ENCODE assay signal across 14 mouse cellular contexts in genomic region chr13:75766238-75766637, GRCm38 (mm10). TPM values are rescaled to one million over a fixed set of nuclear protein-coding genes. Genes with fewer than 3 reads are reported as not detected.
DNase-seq lines count a peak whose midpoint lies in the region; ATAC-seq and TF ChIP-seq lines count a peak whose summit lies in the region.
"Had no signal": no experiment of that assay in that cellular context is flagged by ENCODE, and none has a peak within 500 bp of the region (broad histone marks: within the 10 kb centered on the region; RNA-seq: fewer than 3 reads in every experiment).

No protein-coding gene starts in this region.

- H3K27ac ChIP-seq in hindbrain, embryonic 11.5 days (ENCODE audit: low read depth, low read length), result no peak overlapping the region
- no peak overlapping the region for H3K27ac ChIP-seq in hindbrain, embryonic 13.5 days
- H3K27ac ChIP-seq in ES-Bruce4 (ENCODE audit: insufficient read depth, low read length) (peak overlapping the region; percentile 84; the same call in 1 of the 2 replicates), ES-E14 (ENCODE audit: insufficient read depth, low read depth, low read length, poor library complexity, severe bottlenecking) (peak overlapping the region; percentile 56; the same call in 1 of the 2 replicates)
- H3K27ac ChIP-seq in embryonic facial prominence, embryonic 11.5 days (replicated peaks; ENCODE audit: low read depth, low read length), result no peak overlapping the region
- H3K27ac ChIP-seq: layer of hippocampus, adult 2 months; limb, embryonic 10.5 days; liver, embryonic 13.5 days had no signal

- peak; percentile 34 for DNase-seq in hindbrain, embryonic 11.5 days (ENCODE audit: low spot score)
- DNase-seq in ES-E14 (ENCODE audit: low read depth, low spot score), result peak; percentile 19
- peak; percentile 15 for DNase-seq in embryonic facial prominence, embryonic 11.5 days (ENCODE audit: low spot score)
- DNase-seq in c-Kit-positive CD71-positive TER-119-positive erythroid progenitor cells, embryonic 14.5 days (ENCODE audit: low spot score), result no peak
- DNase-seq in yolk sac, embryonic 10.5 days (ENCODE audit: low spot score), result no peak
- DNase-seq: cerebellum, adult 9-11 months; liver, embryonic 13.5 days had no signal

- no peaks in the 10 kb centered on the region for H3K27me3 ChIP-seq in hindbrain, embryonic 11.5 days (ENCODE audit: control insufficient read depth, insufficient read depth, low read length)
- no peaks in the 10 kb centered on the region for H3K27me3 ChIP-seq in hindbrain, embryonic 13.5 days
- H3K27me3 ChIP-seq in ES-Bruce4 (ENCODE audit: control insufficient read depth, insufficient read depth, low read length, poor library complexity, severe bottlenecking), result no peaks in the 10 kb centered on the region
- H3K27me3 ChIP-seq in embryonic facial prominence, embryonic 11.5 days (ENCODE audit: control insufficient read depth, insufficient read depth, low read length), result no peaks in the 10 kb centered on the region
- H3K27me3 ChIP-seq: liver, embryonic 13.5 days had no signal

- WGBS in hindbrain, embryonic 11.5 days, result 22% methylated on average over 5 of the region's 5 CpGs
- WGBS in hindbrain, embryonic 13.5 days, result 11% methylated on average over 5 of the region's 5 CpGs
- WGBS in embryonic facial prominence, embryonic 11.5 days, result 36% methylated on average over 5 of the region's 5 CpGs

- H3K4me1 ChIP-seq in hindbrain, embryonic 11.5 days (replicated peaks; ENCODE audit: control insufficient read depth, insufficient read depth, low read length), result no peaks in the 10 kb centered on the region
- H3K4me1 ChIP-seq in hindbrain, embryonic 13.5 days (replicated peaks), result peaks cover 3% of the 10 kb centered on the region; the same call in 1 of the 2 replicates
- no peaks in the 10 kb centered on the region for H3K4me1 ChIP-seq in ES-Bruce4 (ENCODE audit: control insufficient read depth, insufficient read depth, low read length)
- H3K4me1 ChIP-seq in ES-E14 (ENCODE audit: control insufficient read depth in 2 of 2, insufficient read depth in 2 of 2, low read length in 2 of 2, poor library complexity in 1 of 2), result peaks cover 5 to 14% of the 10 kb centered on the region in 2 experiments; a peak in 3 of 4 replicates
- no peaks in the 10 kb centered on the region for H3K4me1 ChIP-seq in embryonic facial prominence, embryonic 11.5 days (ENCODE audit: control insufficient read depth, insufficient read depth, low read length)

- no peak overlapping the region for H3K9ac ChIP-seq in hindbrain, embryonic 11.5 days (ENCODE audit: low read depth, low read length)
- no peak overlapping the region for H3K9ac ChIP-seq in hindbrain, embryonic 13.5 days
- H3K9ac ChIP-seq in ES-Bruce4 (ENCODE audit: low read depth, poor library complexity, severe bottlenecking) (no peak overlapping the region), ES-E14 (ENCODE audit: insufficient read depth, low read depth, low read length, poor library complexity, severe bottlenecking) (no peak overlapping the region; the same call in 1 of the 2 replicates)
- H3K9ac ChIP-seq in embryonic facial prominence, embryonic 11.5 days (replicated peaks; ENCODE audit: low read length), result no peak overlapping the region

- H3K9me3 ChIP-seq in hindbrain, embryonic 11.5 days (ENCODE audit: control insufficient read depth, low read length), result no peaks in the 10 kb centered on the region
- no peaks in the 10 kb centered on the region for H3K9me3 ChIP-seq in hindbrain, embryonic 13.5 days
- H3K9me3 ChIP-seq in ES-Bruce4 (replicated peaks; ENCODE audit: control insufficient read depth, insufficient read depth, low read length, poor library complexity, severe bottlenecking) (no peaks in the 10 kb centered on the region), ES-E14 (ENCODE audit: control insufficient read depth, insufficient read depth, low read depth, low read length) (no peaks in the 10 kb centered on the region)
- no peaks in the 10 kb centered on the region for H3K9me3 ChIP-seq in embryonic facial prominence, embryonic 11.5 days (replicated peaks; ENCODE audit: control insufficient read depth, low read length)
- H3K9me3 ChIP-seq: limb, embryonic 10.5 days; liver, embryonic 13.5 days had no signal

- H3K4me2 ChIP-seq in hindbrain, embryonic 11.5 days (replicated peaks; ENCODE audit: low read depth, low read length), result no peak overlapping the region
- no peak overlapping the region for H3K4me2 ChIP-seq in hindbrain, embryonic 13.5 days
- H3K4me2 ChIP-seq in embryonic facial prominence, embryonic 11.5 days (ENCODE audit: low read depth, low read length), result no peak overlapping the region
- H3K4me2 ChIP-seq: liver, embryonic 13.5 days had no signal

- peak; percentile 93 for TF ChIP-seq EP300 in ES-Bruce4 (IDR thresholded peaks at IDR 0.05; ENCODE audit: insufficient read depth, low read depth, low read length)

- no peak overlapping the region for H3K4me3 ChIP-seq in hindbrain, embryonic 11.5 days (ENCODE audit: low read depth, low read length)
- no peak overlapping the region for H3K4me3 ChIP-seq in hindbrain, embryonic 13.5 days
- H3K4me3 ChIP-seq in ES-Bruce4 (ENCODE audit: low read depth, low read length) (no peak overlapping the region), ES-E14 (ENCODE audit: insufficient read depth in 1 of 2, low read depth in 1 of 2, low read length in 2 of 2, poor library complexity in 1 of 2, severe bottlenecking in 1 of 2) (peak overlapping the region in 1 of 2 experiments; percentile 2; a peak in 1 of 4 replicates)
- no peak overlapping the region for H3K4me3 ChIP-seq in embryonic facial prominence, embryonic 11.5 days (ENCODE audit: low read depth, low read length)
- H3K4me3 ChIP-seq: layer of hippocampus, adult 2 months; limb, embryonic 10.5 days; liver, embryonic 13.5 days had no signal

- ATAC-seq in hindbrain, embryonic 11.5 days (ENCODE audit: low FRiP score), result peak; percentile 85
- ATAC-seq in hindbrain, embryonic 13.5 days (ENCODE audit: low FRiP score), result no peak
- peak; percentile 86 for ATAC-seq in embryonic facial prominence, embryonic 11.5 days (replicated peaks; ENCODE audit: insufficient number of reproducible peaks, low FRiP score, low TSS enrichment, low read depth)
- ATAC-seq: CD4-positive, CD25-positive, alpha-beta regulatory T cell, adult 4 months; inflammation-experienced regulatory T-cells, adult 6 months; lung, postnatal 0 days had no signal

- in situ Hi-C loops in ES-E14 (cut with MboI; ENCODE audit: low sequenced_read_pairs in 2 of 2, unreplicated experiment in 2 of 2), result no loop called here

- no peaks in the 10 kb centered on the region for H3K36me3 ChIP-seq in hindbrain, embryonic 11.5 days (ENCODE audit: control insufficient read depth, insufficient read depth, low read length)
- no peaks in the 10 kb centered on the region for H3K36me3 ChIP-seq in hindbrain, embryonic 13.5 days
- H3K36me3 ChIP-seq in ES-Bruce4 (ENCODE audit: control insufficient read depth, insufficient read depth, low read length, poor library complexity, severe bottlenecking) (peaks cover 10% of the 10 kb centered on the region), ES-E14 (ENCODE audit: control insufficient read depth, insufficient read depth, low read length, poor library complexity, severe bottlenecking) (peaks cover 9% of the 10 kb centered on the region)
- H3K36me3 ChIP-seq in embryonic facial prominence, embryonic 11.5 days (replicated peaks; ENCODE audit: control insufficient read depth, insufficient read depth, low read depth, low read length), result no peaks in the 10 kb centered on the region
- H3K36me3 ChIP-seq: limb, embryonic 10.5 days had no signal

- no peak for TF ChIP-seq POLR2A in ES-Bruce4 (IDR thresholded peaks at IDR 0.05; ENCODE audit: insufficient read depth, low read length)

- no peak for TF ChIP-seq CTCF in ES-Bruce4 (IDR thresholded peaks at IDR 0.05; ENCODE audit: low read depth, low read length)

TF ChIP-seq in ES-E14, 5 proteins besides CTCF, POLR2A, EP300 and RAD21:
- no peak for TF ChIP-seq ZC3H11A (IDR thresholded peaks at IDR 0.05; ENCODE audit: borderline replicate concordance, low read depth, low read length)

RNA-seq across cellular contexts. Expression of gene Ell2, which starts 59.7 kb away (rescaled TPM):
- 3.8 and 4.7 TPM in 2 replicates for polyA plus RNA-seq in hindbrain, embryonic 11.5 days (2014; fragmentation: Nextera tagmentation; extraction: Ambion mirVana)
- 2.3 and 3.1 TPM in 2 replicates for polyA plus RNA-seq in hindbrain, embryonic 13.5 days (2015; fragmentation: Nextera tagmentation; extraction: Ambion mirVana)
- 41.0 and 41.5 TPM in 2 replicates for polyA plus RNA-seq in ES-Bruce4 (2011; ENCODE audit: insufficient read depth, insufficient read length, low read depth, missing spikeins)
- total RNA-seq in ES-E14 (2012; rRNA removed), result 21.4 and 26.7 TPM in 2 replicates
- 5.5 and 6.1 TPM in 2 replicates for polyA plus RNA-seq in embryonic facial prominence, embryonic 11.5 days (2014; fragmentation: Nextera tagmentation; extraction: Ambion mirVana)

Comparison
In these comparisons a context has a peak if more than half of its experiments do, and no peak if none do; other contexts are left out.
1. DNase-seq: peak in hindbrain, embryonic 11.5 days (single experiment), ES-E14 (single experiment) and embryonic facial prominence, embryonic 11.5 days (single experiment); none in c-Kit-positive CD71-positive TER-119-positive erythroid progenitor cells, embryonic 14.5 days (single experiment) and yolk sac, embryonic 10.5 days (single experiment).
2. H3K27ac ChIP-seq: peak in ES-Bruce4 (single experiment) and ES-E14 (single experiment); none in hindbrain, embryonic 11.5 days (single experiment), hindbrain, embryonic 13.5 days (single experiment) and embryonic facial prominence, embryonic 11.5 days (single experiment).